Mouse (Mus musculus) ES-CJ7 (cell line): Measurements from ENCODE around the gene Hes3.

Experiments
- DNase-seq: peaks from one replicate; pipeline ENCODE4 v3.0.0; 2011; ENCODE audit warnings: low read depth, low spot score

Hes3 gene

GRCm38 (mm10) chr4:152257070-152257469 is 34.4 kb downstream of the Hes3 start:
- DNase-seq = no peak

DNA sequence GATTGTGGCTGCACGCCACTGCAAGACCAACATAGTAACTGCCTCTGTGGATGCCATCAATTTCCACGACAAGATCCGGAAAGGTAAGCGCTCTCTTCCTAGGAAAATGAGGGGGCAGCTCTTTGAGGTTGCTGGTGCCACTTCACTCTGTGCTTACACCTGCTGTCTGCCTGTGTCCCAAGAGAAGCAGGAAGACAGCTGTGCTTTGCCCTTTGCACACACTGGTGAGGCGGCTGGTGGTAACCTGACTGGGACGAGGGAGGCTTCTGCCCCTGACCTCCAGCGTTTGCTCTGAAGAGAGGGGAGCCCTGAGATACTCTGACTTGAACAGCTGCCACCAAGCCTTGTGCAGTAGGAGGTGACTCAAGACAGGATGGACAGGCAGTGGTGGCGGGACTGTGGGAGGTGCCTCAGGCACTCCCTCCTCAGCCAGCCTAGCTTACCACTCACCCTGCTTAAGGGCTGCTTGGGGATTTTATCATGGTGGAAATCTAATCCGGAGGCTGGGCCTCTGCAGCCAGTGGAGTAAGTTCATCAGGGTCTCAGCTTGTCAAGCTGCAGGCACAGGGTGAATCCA is 38.2 kb downstream of the Hes3 start:
- no peak for DNase-seq

DNA sequence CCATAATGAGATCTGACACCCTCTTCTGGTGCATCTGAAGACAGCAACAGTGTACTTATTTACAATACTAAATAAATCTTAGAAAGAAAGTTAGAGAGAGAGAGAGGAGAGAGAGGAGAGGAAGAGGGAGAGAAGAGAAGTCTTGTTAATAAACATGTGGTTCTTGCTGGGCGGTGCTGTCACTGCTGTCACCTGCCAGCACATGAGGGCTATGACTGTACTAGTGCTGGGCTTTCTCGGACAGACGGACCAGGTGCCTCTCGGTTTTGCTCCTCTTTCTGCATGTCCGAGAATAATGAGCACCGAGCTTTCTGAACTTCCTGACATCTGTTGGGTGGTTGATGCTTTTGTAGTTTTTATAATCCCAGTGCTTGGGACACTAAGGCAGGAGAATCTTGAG is 40.8 kb downstream of the Hes3 start:
- DNase-seq = no peak

DNA sequence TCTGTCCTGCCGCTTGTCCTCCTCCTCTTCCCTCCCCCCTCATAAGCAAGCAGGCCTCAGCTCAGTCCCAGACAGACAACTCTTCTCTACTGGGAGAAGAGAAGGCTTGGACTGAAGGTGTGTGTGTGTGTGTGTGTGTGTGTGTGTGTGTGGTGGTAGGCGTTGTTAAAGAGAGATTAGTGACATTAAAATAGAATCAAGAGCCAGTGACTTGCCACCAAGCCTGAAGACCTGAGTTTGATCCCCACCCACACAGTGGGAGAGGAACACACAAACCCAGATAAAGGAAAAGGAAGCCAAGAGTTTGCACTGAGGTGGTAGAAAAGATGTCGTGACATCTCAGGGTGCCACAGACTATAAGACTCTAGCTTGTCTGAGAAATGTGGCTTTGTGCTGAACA is 44.3 kb downstream of the Hes3 start:
- DNase-seq = no peak

- no peak for DNase-seq
Observed at GRCm38 (mm10) chr4:152246011-152246410, 45.5 kb downstream of the Hes3 start.

DNA sequence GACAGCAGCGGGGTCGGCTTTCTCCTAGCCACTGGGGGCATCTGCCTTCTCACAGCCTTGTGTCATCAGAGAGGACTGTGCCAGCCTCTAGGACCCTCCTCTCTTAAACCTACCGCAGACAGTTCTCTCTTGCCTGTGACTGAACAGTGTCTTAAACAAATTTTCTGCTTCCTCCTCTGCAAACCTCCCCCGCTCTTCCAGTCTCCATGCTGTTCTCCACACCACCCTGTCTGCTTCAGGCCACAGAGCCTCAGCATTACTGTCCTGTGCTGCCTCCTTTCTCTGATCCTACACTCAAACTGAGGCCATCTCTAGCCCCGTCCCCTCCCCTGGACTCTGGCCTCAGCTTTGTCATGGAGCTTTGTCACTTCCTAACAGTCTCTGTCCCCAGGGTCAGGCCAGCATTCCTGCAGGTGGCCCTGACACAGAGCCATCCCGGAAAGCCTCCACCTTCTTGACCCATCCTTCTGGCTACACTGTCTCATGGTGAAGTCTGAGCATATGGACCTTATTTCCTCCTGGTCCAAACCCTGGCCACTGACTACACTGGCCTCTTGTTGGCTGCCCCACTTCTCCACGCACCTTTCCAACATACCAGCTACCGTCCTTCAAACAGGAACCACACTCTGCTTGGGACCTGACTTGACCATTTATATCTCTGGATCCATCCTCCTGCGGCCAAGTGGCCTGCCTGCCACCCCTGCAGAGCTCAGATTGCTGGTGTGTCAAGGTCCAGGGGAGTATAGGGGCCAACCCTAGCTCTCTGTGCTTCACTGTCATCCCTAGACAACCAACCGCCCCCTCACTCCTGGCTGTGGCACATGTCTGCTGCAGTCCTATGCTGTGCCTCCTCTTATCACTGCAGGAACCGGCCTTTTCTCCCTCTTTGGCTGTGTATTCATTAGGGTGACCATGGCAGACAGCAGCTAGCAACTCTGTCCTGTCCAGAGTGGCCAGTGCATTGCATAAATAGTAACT is 46.6 kb downstream of the Hes3 start:
- DNase-seq = no peak

DNA sequence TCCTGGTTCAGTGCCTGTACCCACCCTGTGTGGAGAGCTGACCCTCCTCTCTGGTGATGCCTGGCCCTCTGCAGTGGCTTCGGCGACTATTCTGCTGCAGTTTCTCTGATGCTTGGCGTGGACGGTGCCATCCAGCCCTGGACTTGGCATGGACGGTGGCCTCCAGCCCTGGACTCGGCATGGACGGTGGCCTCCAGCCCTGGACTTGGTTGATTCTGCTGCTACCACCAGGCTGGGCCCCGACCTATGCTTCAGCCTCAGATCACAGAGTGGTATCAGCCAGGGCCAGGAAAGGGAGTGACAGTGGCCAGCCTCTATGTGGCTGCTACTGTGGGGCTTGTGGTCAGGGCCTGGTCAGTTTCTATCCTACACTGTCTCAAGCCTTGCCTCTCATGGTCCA is 47.5 kb downstream of the Hes3 start:
- no peak for DNase-seq

- no peak for DNase-seq
Observed at GRCm38 (mm10) chr4:152243241-152243891, 48.1 kb downstream of the Hes3 start.

DNA sequence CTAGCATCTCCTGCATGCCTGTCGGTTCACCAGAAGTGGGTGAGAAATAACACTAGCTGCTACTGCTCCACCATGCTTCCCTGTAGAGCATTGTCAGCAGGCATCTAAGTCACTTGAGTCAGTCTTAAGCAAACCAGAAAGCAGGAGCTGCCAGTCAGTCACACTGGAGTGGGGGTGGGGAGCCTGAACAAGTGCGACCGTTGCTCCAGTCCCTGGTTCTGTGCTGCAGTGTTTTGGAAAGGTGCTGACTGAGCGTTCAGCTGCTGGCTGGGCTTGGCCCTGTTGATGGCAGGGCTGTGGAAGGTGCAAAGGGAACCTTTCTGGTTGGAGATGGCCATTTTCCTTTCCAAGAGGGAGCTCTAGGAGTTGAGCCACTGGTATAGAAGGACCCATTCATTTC is 51.5 kb downstream of the Hes3 start:
- no peak for DNase-seq
